Mouse (Mus musculus) liver, embryonic 15.5 days (tissue): ENCODE measurements at regions not wholly inside any gene's neighbourhood (a gene's known extent, or its start where the extent isn't known, plus 50 kb on each side); places are given as distances from the start of the nearest gene placed in this dataset.

Experiments used
- ATAC-seq: fragments of 200-750 bp; cut with Nextera tagmentation; 2 replicates; pipeline ENCODE4 v1.8.0; 2017; ENCODE audit warnings: moderate number of reproducible peaks, mild to moderate bottlenecking, moderate library complexity; ENCODE audit not compliant: insufficient read depth
- H3K27ac ChIP-seq: fragments of 300-500 bp; sonication (generic); replicated peaks from 2 replicates; pipeline ENCODE4 v1.5.1; 2015; ENCODE audit warnings: mild to moderate bottlenecking, inconsistent platforms
- H3K27me3 ChIP-seq: fragments of 300-500 bp; sonication (generic); 2 replicates; pipeline ENCODE4 v1.6.1; 2015; ENCODE audit warnings: mild to moderate bottlenecking, inconsistent platforms
- H3K36me3 ChIP-seq: fragments of 300-500 bp; sonication (generic); replicated peaks from 2 replicates; pipeline ENCODE4 v1.6.1; 2015; ENCODE audit warnings: moderate library complexity, mild to moderate bottlenecking, inconsistent platforms
- H3K4me1 ChIP-seq: fragments of 300-500 bp; sonication (generic); replicated peaks from 2 replicates; pipeline ENCODE4 v1.6.1; 2015; ENCODE audit warnings: inconsistent platforms
- H3K4me2 ChIP-seq: fragments of 300-500 bp; sonication (generic); 2 replicates; pipeline ENCODE4 v1.6.1; 2015; ENCODE audit warnings: moderate library complexity, mild to moderate bottlenecking, inconsistent platforms
- H3K4me3 ChIP-seq: fragments of 300-500 bp; sonication (generic); replicated peaks from 2 replicates; pipeline ENCODE4 v1.5.1; 2015; ENCODE audit warnings: mild to moderate bottlenecking, inconsistent platforms
- H3K9ac ChIP-seq: fragments of 300-500 bp; sonication (generic); 2 replicates; pipeline ENCODE4 v1.6.1; 2015; ENCODE audit warnings: moderate library complexity, mild to moderate bottlenecking, inconsistent platforms
- H3K9me3 ChIP-seq: fragments of 300-500 bp; sonication (generic); replicated peaks from 2 replicates; pipeline ENCODE4 v1.6.1; 2016; ENCODE audit warnings: inconsistent platforms
- WGBS: fragments of 180-500 bp; shearing (Covaris S2); methylation state at CpG from one replicate; pipeline ENCODE4 v1.1.7; 2015; ENCODE audit warnings: mixed read lengths; ENCODE audit not compliant: insufficient replicate concordance; 5-methylcytosine and 5-hydroxymethylcytosine counted together

GRCm38 (mm10) chr4:31849763-31850162, 114.1 kb upstream of the Map3k7 start:
- Histone ChIP-seq H3K4me2 (no peak overlapping the region), H3K36me3 (no peaks in the 10 kb centered on the region), H3K4me3 (no peak overlapping the region), H3K27me3 (no peaks in the 10 kb centered on the region), H3K27ac (no peak overlapping the region), H3K4me1 (no peaks in the 10 kb centered on the region), H3K9ac (no peak overlapping the region), H3K9me3 (no peaks in the 10 kb centered on the region)
- ATAC-seq = no peak
- 58% methylated on average over 6 of the region's 6 CpGs for WGBS

- H3K9ac ChIP-seq = no peak overlapping the region
- WGBS = 48% methylated on average over 3 of the region's 3 CpGs
- H3K27me3 ChIP-seq = no peaks in the 10 kb centered on the region
- ATAC-seq = no peak
- H3K36me3 ChIP-seq = no peaks in the 10 kb centered on the region
- no peak overlapping the region for H3K27ac ChIP-seq
- H3K9me3 ChIP-seq = no peaks in the 10 kb centered on the region
- no peak overlapping the region for H3K4me2 ChIP-seq
- H3K4me1 ChIP-seq = no peaks in the 10 kb centered on the region
- H3K4me3 ChIP-seq = no peak overlapping the region
Observed at GRCm38 (mm10) chr4:31851006-31851405, 112.9 kb upstream of the Map3k7 start.

- Histone ChIP-seq H3K4me2 (no peak overlapping the region), H3K36me3 (no peaks in the 10 kb centered on the region), H3K9ac (no peak overlapping the region), H3K4me1 (no peaks in the 10 kb centered on the region), H3K4me3 (no peak overlapping the region), H3K9me3 (no peaks in the 10 kb centered on the region), H3K27ac (no peak overlapping the region), H3K27me3 (no peaks in the 10 kb centered on the region)
- 54% methylated on average over 6 of the region's 6 CpGs for WGBS
- ATAC-seq = no peak
Observed at GRCm38 (mm10) chr4:31853851-31854250, 110.0 kb upstream of the Map3k7 start.

GRCm38 (mm10) chr4:31860389-31860788, 103.5 kb upstream of the Map3k7 start:
- H3K36me3 ChIP-seq = no peaks in the 10 kb centered on the region
- H3K9ac ChIP-seq = no peak overlapping the region
- WGBS = 53% methylated on average over 2 of the region's 2 CpGs
- no peaks in the 10 kb centered on the region for H3K27me3 ChIP-seq
- no peak overlapping the region for H3K27ac ChIP-seq
- no peaks in the 10 kb centered on the region for H3K4me1 ChIP-seq
- ATAC-seq = no peak
- H3K4me2 ChIP-seq = no peak overlapping the region
- H3K9me3 ChIP-seq = no peaks in the 10 kb centered on the region
- no peak overlapping the region for H3K4me3 ChIP-seq

- WGBS = 35% methylated on average over 3 of the region's 3 CpGs
- Histone ChIP-seq H3K4me1 (no peaks in the 10 kb centered on the region), H3K9me3 (no peaks in the 10 kb centered on the region), H3K36me3 (no peaks in the 10 kb centered on the region), H3K9ac (no peak overlapping the region), H3K27ac (no peak overlapping the region), H3K4me3 (no peak overlapping the region), H3K4me2 (no peak overlapping the region), H3K27me3 (no peaks in the 10 kb centered on the region)
- ATAC-seq = no peak
Observed at GRCm38 (mm10) chr4:31861172-31861571, 102.7 kb upstream of the Map3k7 start.

GRCm38 (mm10) chr4:31872985-31873983, 90.6 kb upstream of the Map3k7 start:
- H3K36me3 ChIP-seq = no peaks in the 10 kb centered on the region
- ATAC-seq = no peak
- 64% methylated on average over 9 of the region's 9 CpGs for WGBS
- H3K27ac ChIP-seq = no peak overlapping the region
- H3K9me3 ChIP-seq = no peaks in the 10 kb centered on the region
- H3K4me2 ChIP-seq = no peak overlapping the region
- H3K9ac ChIP-seq = no peak overlapping the region
- H3K4me1 ChIP-seq = no peaks in the 10 kb centered on the region
- no peaks in the 10 kb centered on the region for H3K27me3 ChIP-seq
- H3K4me3 ChIP-seq = no peak overlapping the region

- Histone ChIP-seq H3K36me3 (no peaks in the 10 kb centered on the region), H3K9ac (no peak overlapping the region), H3K27ac (no peak overlapping the region), H3K4me2 (no peak overlapping the region), H3K4me3 (no peak overlapping the region), H3K9me3 (no peaks in the 10 kb centered on the region), H3K4me1 (no peaks in the 10 kb centered on the region), H3K27me3 (no peaks in the 10 kb centered on the region)
- ATAC-seq = no peak
- WGBS = 38% methylated on average over 3 of the region's 3 CpGs
Observed at GRCm38 (mm10) chr4:31877389-31877788, 86.5 kb upstream of the Map3k7 start.

GRCm38 (mm10) chr4:31878493-31879191, 85.3 kb upstream of the Map3k7 start:
- no peak for ATAC-seq
- 61% methylated on average over 10 of the region's 10 CpGs for WGBS
- no peak overlapping the region for H3K4me2 ChIP-seq
- no peaks in the 10 kb centered on the region for H3K36me3 ChIP-seq
- no peak overlapping the region for H3K27ac ChIP-seq
- H3K4me1 ChIP-seq = no peaks in the 10 kb centered on the region
- H3K9me3 ChIP-seq = no peaks in the 10 kb centered on the region
- H3K27me3 ChIP-seq = no peaks in the 10 kb centered on the region
- no peak overlapping the region for H3K4me3 ChIP-seq
- no peak overlapping the region for H3K9ac ChIP-seq

- no peak overlapping the region for H3K27ac ChIP-seq
- no peaks in the 10 kb centered on the region for H3K36me3 ChIP-seq
- H3K4me2 ChIP-seq = no peak overlapping the region
- H3K27me3 ChIP-seq = no peaks in the 10 kb centered on the region
- no peak overlapping the region for H3K9ac ChIP-seq
- H3K4me1 ChIP-seq = no peaks in the 10 kb centered on the region
- ATAC-seq = no peak
- no peaks in the 10 kb centered on the region for H3K9me3 ChIP-seq
- 43% methylated on average over 5 of the region's 5 CpGs for WGBS
- no peak overlapping the region for H3K4me3 ChIP-seq
Observed at GRCm38 (mm10) chr4:31879192-31879585, 84.7 kb upstream of the Map3k7 start.

- Histone ChIP-seq H3K4me2 (no peak overlapping the region), H3K36me3 (no peaks in the 10 kb centered on the region), H3K27me3 (no peaks in the 10 kb centered on the region), H3K27ac (no peak overlapping the region), H3K4me3 (no peak overlapping the region), H3K9ac (no peak overlapping the region), H3K9me3 (no peaks in the 10 kb centered on the region), H3K4me1 (no peaks in the 10 kb centered on the region)
- WGBS = 70% methylated on average over 7 of the region's 7 CpGs
- no peak for ATAC-seq
Observed at GRCm38 (mm10) chr4:31880213-31880612, 83.7 kb upstream of the Map3k7 start.

- Histone ChIP-seq H3K27ac (no peak overlapping the region), H3K27me3 (no peaks in the 10 kb centered on the region)
- ATAC-seq = no peak
Observed at GRCm38 (mm10) chr4:31889673-31890072, 74.2 kb upstream of the Map3k7 start.

More at GRCm38 (mm10) chr4:31889673-31890072, 74.2 kb upstream of the Map3k7 start:
- H3K4me1 ChIP-seq = no peaks in the 10 kb centered on the region
- 48% methylated on average over 3 of the region's 3 CpGs for WGBS
- no peaks in the 10 kb centered on the region for H3K9me3 ChIP-seq
- H3K9ac ChIP-seq = no peak overlapping the region
- H3K36me3 ChIP-seq = no peaks in the 10 kb centered on the region
- no peak overlapping the region for H3K4me3 ChIP-seq
- H3K4me2 ChIP-seq = no peak overlapping the region
